Mouse (Mus musculus): ENCODE data around the gene Cd5.

- TF ChIP-seq CTCF (IDR thresholded peaks at IDR 0.05; ENCODE audit: low read depth, low read length) = no peak
- no peak for TF ChIP-seq POLR2A (IDR thresholded peaks at IDR 0.05; ENCODE audit: extremely low read depth, insufficient read depth, low read length)
Measured at GRCm38 (mm10) chr19:10698131-10698991, 40.4 kb downstream of the Cd5 start.
